Mouse (Mus musculus) ES-E14 (cell line): ENCODE results near the gene Rps6kl1. TPM values are rescaled to one million over a fixed set of nuclear protein-coding genes. Genes with fewer than 3 reads are reported as not detected.
"Not testable (repeated sequence)": the region's sequence is repeated elsewhere in the genome, so short reads cannot be mapped to it uniquely, and the experiment has no call there.

ENCODE experiments used
- DNase-seq: peaks from one replicate; pipeline ENCODE4 v3.0.0-alpha.2; 2013; ENCODE audit warnings: low read depth, low spot score
- H3K27ac ChIP-seq: 2 replicates; pipeline ENCODE4 v1.5.1; 2012; ENCODE audit warnings: low read depth, mild to moderate bottlenecking, low read length, moderate library complexity, mixed read lengths; ENCODE audit not compliant: poor library complexity, insufficient read depth, severe bottlenecking
- H3K36me3 ChIP-seq: 2 replicates; pipeline ENCODE4 v1.6.1; 2012; ENCODE audit warnings: mild to moderate bottlenecking, low read length, moderate library complexity, mixed read lengths; ENCODE audit not compliant: control insufficient read depth, poor library complexity, insufficient read depth, severe bottlenecking
- H3K4me1 ChIP-seq, 2 experiments: fragments of 150-350 bp in 1 of 2; sonication (generic) in 1 of 2; 2 replicates each; pipeline ENCODE4 v1.6.1; 2012; ENCODE audit warnings: low read length in 2 of 2, mild to moderate bottlenecking in 1 of 2, mixed read lengths in 1 of 2; ENCODE audit not compliant: control insufficient read depth in 2 of 2, insufficient read depth in 2 of 2, poor library complexity in 1 of 2
- H3K4me3 ChIP-seq, 2 experiments: fragments of 150-350 bp in 1 of 2; sonication (generic) in 1 of 2; 2 replicates each; pipeline ENCODE4 v1.5.1; 2012; ENCODE audit warnings: low read length in 2 of 2, low read depth in 1 of 2, mild to moderate bottlenecking in 1 of 2, mixed read lengths in 1 of 2; ENCODE audit not compliant: insufficient read depth in 1 of 2, poor library complexity in 1 of 2, severe bottlenecking in 1 of 2
- H3K9ac ChIP-seq: 2 replicates; pipeline ENCODE4 v1.6.1; 2012; ENCODE audit warnings: low read depth, mild to moderate bottlenecking, low read length, mixed read lengths; ENCODE audit not compliant: poor library complexity, insufficient read depth, severe bottlenecking
- H3K9me3 ChIP-seq: fragments of 150-350 bp; sonication (generic); 2 replicates; pipeline ENCODE4 v1.6.1; 2012; ENCODE audit warnings: low read depth, mild to moderate bottlenecking, low read length; ENCODE audit not compliant: control insufficient read depth, insufficient read depth
- CHD2 ChIP-seq: IDR thresholded peaks from 2 replicates; pipeline ENCODE4 v1.6.1; 2014; ENCODE audit warnings: mild to moderate bottlenecking, low read depth, low read length, inconsistent platforms
- HCFC1 ChIP-seq: IDR thresholded peaks from 2 replicates; pipeline ENCODE4 v1.6.1; 2012; ENCODE audit warnings: low read length, inconsistent platforms, borderline replicate concordance; ENCODE audit not compliant: insufficient read depth
- MAFK ChIP-seq: IDR thresholded peaks from 2 replicates; pipeline ENCODE4 v1.6.1; 2014; ENCODE audit warnings: mild to moderate bottlenecking, low read depth, low read length, inconsistent platforms; ENCODE audit not compliant: insufficient read depth
- ZC3H11A ChIP-seq: IDR thresholded peaks from 2 replicates; pipeline ENCODE4 v1.6.1; 2012; ENCODE audit warnings: low read depth, mild to moderate bottlenecking, inconsistent platforms, low read length, borderline replicate concordance
- ZNF384 ChIP-seq: IDR thresholded peaks from 2 replicates; pipeline ENCODE4 v1.6.1; 2012; ENCODE audit warnings: low read depth, low read length, inconsistent platforms
- in situ Hi-C, 2 experiments: fragments of 600-800 bp; cut with MboI; formaldehyde crosslinking; loops; one replicate each; pipeline ENCODE4 v1.15.1; 2025; ENCODE audit warnings: low sequenced_read_pairs in 2 of 2, inconsistent platforms in 1 of 2; ENCODE audit not compliant: unreplicated experiment in 2 of 2
- total RNA-seq: library from RNA; depleted of rRNA; stranded (reverse); fragments of 300-350 nt; gene quantifications from 2 replicates; pipeline ENCODE4 v1.2.3, GENCODE M21; 2012

Gene Rps6kl1
- total RNA-seq, 1 experiment = 4.0 TPM

GRCm38 (mm10) chr12:85146881-85147280 lies 4.2 kb downstream of the Rps6kl1 start:
- H3K4me1 ChIP-seq = peaks cover 0 to 8% of the 10 kb centered on the region in 2 experiments; a peak in 1 of 4 replicates

GRCm38 (mm10) chr12:85146355-85146754 lies 4.7 kb downstream of the Rps6kl1 start:
- in situ Hi-C loops = no loop called here
- no peak for TF ChIP-seq MAFK
- TF ChIP-seq HCFC1 = no peak
- TF ChIP-seq ZNF384 = no peak
- DNase-seq = no peak
- no peak overlapping the region for H3K27ac ChIP-seq
- H3K9me3 ChIP-seq = no peaks in the 10 kb centered on the region
- H3K4me3 ChIP-seq = peak overlapping the region in 1 of 2 experiments; percentile 40; a peak in 1 of 4 replicates
- peaks cover 2 to 11% of the 10 kb centered on the region in 2 experiments; a peak in 1 of 4 replicates for H3K4me1 ChIP-seq
- H3K9ac ChIP-seq = no peak overlapping the region
- no peaks in the 10 kb centered on the region for H3K36me3 ChIP-seq

More at GRCm38 (mm10) chr12:85146881-85147280, 4.2 kb downstream of the Rps6kl1 start:
- in situ Hi-C loops = no loop called here
- Histone ChIP-seq H3K27ac (no peak overlapping the region), H3K36me3 (no peaks in the 10 kb centered on the region), H3K4me3 (no peak overlapping the region), H3K9ac (no peak overlapping the region), H3K9me3 (no peaks in the 10 kb centered on the region)
- no peak for DNase-seq
- TF ChIP-seq ZC3H11A = no peak
- no peak for TF ChIP-seq ZNF384
- TF ChIP-seq HCFC1 = no peak
- no peak for TF ChIP-seq CHD2
- no peak for TF ChIP-seq MAFK

DNA sequence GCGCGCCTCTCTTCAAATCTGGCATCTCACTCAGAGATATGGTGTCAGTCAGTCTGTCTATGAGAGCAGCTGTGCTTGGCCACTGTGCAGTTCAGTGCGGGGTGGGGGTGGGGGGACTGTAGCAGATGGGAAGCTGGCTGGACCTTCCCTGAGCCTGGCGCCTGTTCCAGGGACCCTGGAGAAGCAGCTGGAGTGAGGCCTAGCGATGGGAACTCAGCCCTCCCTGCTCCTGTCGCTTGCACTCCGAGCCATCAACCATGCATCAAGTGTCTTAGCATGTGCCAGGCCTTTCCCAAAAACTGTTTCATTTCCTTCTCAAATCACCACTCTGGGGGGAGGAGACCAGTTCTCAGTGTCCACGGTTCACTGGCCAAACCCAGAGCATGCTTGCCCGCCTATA lies 5.4 kb downstream of the Rps6kl1 start:
- H3K9ac ChIP-seq = no peak overlapping the region
- peaks cover 2 to 14% of the 10 kb centered on the region in 2 experiments; a peak in 2 of 4 replicates for H3K4me1 ChIP-seq
- H3K9me3 ChIP-seq = no peaks in the 10 kb centered on the region
- DNase-seq = no peak
- no peaks in the 10 kb centered on the region for H3K36me3 ChIP-seq
- in situ Hi-C loops = no loop called here
- H3K27ac ChIP-seq = no peak overlapping the region
- no peak for TF ChIP-seq CHD2
- no peak for TF ChIP-seq HCFC1
- TF ChIP-seq MAFK = no peak
- TF ChIP-seq ZNF384 = no peak
- H3K4me3 ChIP-seq = no peak overlapping the region

GRCm38 (mm10) chr12:85144821-85145220 lies 6.2 kb downstream of the Rps6kl1 start:
- no peak overlapping the region for H3K27ac ChIP-seq
- H3K4me1 ChIP-seq = peaks cover 2 to 20% of the 10 kb centered on the region in 2 experiments; a peak in 3 of 4 replicates
- in situ Hi-C loops = no loop called here
- H3K9me3 ChIP-seq = no peaks in the 10 kb centered on the region
- DNase-seq = no peak
- no peak overlapping the region for H3K4me3 ChIP-seq
- no peak for TF ChIP-seq CHD2
- no peak for TF ChIP-seq ZC3H11A
- no peak for TF ChIP-seq HCFC1
- TF ChIP-seq MAFK = no peak
- TF ChIP-seq ZNF384 = no peak
- H3K9ac ChIP-seq = no peak overlapping the region
- H3K36me3 ChIP-seq = no peaks in the 10 kb centered on the region

- H3K27ac ChIP-seq, H3K9ac ChIP-seq, H3K9me3 ChIP-seq, DNase-seq, H3K36me3 ChIP-seq, H3K4me3 ChIP-seq, in situ Hi-C loops: not testable (repeated sequence)
- H3K4me1 ChIP-seq = peaks cover 2 to 20% of the 10 kb centered on the region in 2 experiments; a peak in 3 of 4 replicates
Observed at GRCm38 (mm10) chr12:85144276-85144675, 6.8 kb downstream of the Rps6kl1 start.
